Mouse (Mus musculus): ENCODE results near the gene Rab11fip3.
"Not testable (repeated sequence)": the region's sequence is repeated elsewhere in the genome, so short reads cannot be mapped to it uniquely, and the experiment has no call there.

Rab11fip3 gene

DNA sequence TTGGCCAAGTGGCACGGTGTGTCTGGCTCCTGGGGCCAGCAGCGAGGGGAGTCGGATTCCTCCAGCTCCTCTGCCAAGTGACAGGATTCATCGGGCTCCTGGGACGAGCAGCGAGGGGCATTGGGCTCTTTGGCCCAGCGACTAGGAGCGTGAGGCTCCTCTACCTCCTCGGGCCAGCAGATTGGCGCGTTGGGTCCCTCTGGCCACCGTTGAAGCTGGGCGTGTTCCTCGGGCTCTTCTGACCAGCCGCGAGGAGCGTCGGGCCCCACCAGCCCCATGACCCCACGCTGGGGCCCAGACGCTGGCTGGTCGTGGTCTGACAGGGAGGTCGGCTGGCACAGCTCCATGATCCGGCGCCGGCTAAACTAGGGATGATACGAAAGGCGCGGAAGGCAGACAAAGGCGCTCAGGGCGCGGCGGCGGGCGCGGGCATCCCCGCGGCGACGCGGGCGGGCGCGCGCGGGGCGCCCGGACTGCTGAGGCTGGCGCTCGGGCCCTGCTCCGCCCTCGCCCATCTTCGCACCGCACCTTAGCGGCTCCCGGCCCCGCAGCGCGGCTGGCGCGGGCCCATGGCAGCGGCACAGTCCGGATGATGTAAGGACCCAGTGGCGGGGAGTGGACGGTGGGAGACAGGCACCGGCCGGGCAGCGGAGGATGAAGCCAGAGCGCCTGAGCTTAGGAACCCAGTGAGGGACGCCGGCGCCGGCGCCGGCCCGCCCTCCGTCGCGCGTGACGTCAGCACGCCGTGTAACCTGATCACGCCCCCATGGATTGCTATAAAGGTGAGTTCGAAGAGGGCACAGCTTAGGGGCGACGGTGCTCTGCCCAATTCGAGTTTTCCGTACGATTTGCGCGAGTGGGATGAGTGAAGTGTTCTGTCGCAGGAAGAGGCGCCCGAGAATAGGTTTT, at the start of gene Rab11fip3:
TSS of gene Rab11fip3 (minus strand) at position 725 of the 909 bp plus-strand sequence.
- peak; percentile 69 for DNase-seq (ENCODE audit: low spot score)

DNA sequence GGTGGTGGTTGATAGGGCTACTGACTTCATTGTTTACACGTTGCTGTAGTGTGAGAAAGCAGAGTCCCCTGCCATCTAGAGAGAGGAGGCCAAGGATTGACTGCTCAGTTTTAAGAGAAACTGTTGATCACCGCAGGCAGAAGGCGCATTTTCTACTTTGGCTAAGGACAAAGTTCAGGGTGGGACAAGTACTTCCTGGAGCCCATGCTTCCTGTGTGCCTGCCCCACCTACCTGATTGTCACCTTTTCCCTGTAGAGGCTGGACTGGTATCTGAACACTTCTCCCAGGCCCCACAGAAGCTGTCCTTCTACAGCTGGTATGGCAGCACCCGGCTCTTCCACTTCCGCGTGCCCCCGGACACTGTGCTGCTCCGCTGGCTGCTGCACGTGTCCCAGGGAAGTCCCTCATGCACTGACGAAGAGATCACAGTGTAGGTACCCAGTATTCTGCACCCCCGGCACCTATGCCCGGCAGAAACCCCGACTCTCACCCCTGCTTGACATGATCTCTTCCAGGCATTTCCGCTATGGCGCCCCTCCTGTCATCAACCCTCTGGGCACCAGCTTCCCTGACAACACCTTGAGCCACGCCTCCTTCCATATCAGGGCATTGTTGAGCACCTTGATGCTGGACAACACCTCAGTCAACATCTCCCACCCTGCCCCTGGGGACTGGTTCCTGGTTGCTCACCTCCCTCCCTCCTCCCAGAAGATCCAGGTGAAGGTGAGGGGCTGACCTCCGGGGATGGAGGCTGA, 47.3 kb upstream of the Rab11fip3 start:
- DNase-seq (ENCODE audit: low spot score): no peak

DNA sequence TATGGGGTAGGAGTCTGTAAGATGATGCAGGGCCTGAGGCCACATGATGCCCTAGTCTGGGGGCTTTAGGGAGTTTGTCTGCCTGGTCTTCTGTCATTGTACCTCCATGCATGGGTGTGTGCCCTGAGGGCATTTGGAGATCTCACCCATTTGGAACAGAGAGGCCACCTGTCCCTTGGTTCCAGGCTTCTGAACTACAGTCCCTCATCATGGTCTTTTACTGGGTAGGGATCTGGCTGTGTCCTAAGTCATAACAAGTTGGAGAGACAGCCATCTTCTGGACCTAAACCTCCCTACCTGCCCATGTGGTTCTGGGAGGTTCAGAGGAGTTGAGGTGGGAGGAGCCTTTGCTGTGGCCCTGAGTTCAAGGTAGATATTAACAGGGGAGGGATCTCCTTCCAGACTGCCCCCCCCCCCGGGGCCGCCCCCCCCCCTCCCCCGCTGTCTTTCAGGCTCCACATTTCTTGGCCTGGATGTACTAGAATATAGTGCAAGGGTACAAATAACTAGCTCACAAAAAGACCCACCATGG, 46.7 kb upstream of the Rab11fip3 start:
- no peak for DNase-seq (ENCODE audit: low spot score)

DNA sequence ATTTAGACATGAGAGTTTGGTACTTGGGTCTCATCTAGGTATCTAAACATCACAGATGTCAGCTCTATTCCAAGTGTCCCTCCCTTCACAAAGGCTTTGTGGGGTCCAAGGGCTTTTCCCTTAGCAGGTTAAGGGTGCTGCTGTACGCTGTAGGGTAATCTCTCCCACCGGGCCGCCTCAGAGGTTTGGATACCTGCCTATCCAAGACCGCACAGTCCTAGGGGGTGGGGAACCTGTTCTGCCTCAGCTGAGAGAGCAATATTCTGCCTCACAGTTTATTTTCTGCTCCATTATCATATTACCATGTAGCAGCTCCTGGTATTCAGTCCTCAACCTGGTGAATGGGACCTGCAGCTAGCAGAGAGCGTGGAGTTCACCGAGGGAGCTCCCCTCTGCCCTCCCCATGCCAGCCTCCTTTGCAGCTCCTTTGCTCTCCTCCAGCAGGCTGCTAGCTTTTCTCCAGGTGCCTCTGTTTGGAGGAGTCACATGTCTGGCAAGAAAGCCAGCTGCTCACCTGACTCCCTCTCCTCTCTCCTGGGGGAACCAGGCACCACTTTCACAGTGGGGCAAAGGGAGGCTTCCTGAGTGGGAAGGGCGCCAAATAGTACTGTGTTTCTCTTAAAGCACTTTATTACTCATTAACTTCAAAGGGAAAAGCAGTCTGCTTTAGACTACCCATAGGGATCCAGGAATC, 46.0 kb upstream of the Rab11fip3 start:
- no peak for DNase-seq (ENCODE audit: low spot score)

DNA sequence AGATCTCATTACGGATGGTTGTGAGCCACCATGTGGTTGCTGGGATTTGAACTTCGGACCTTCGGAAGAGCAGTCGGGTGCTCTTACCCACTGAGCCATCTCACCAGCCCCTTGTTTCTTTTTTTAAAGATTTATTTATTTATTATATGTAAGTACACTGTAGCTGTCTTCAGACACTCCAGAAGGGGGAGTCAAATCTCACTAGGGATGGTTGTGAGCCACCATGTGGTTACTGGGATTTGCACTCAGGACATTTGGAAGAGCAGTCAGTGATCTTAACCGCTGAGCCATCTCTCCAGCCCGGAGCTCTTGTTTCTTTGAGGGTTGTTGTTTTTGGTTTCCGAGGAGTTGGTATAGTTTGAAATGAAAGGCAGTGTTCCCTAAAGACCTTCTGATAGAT, 45.1 kb upstream of the Rab11fip3 start:
- DNase-seq (ENCODE audit: low spot score): not testable (repeated sequence)

DNA sequence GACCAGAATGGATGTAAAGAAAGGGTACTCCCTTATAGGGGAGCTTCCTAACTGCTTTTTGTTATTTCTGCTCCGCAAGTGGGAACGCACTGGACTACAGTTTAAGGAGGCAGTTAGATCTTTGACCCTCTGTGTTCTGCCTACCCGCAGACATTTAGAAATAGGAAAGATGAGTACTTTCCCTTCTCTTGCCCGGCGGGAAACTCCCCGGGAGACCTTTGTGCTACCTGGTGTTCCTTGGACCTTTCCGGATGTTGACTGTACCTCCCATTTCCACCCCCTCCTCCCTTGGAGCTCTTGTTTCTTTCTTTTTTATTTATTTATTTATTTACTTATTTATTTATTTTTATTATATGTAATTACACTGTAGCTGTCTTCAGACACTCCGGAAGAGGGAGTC, 44.7 kb upstream of the Rab11fip3 start:
- DNase-seq (ENCODE audit: low spot score): no peak

DNA sequence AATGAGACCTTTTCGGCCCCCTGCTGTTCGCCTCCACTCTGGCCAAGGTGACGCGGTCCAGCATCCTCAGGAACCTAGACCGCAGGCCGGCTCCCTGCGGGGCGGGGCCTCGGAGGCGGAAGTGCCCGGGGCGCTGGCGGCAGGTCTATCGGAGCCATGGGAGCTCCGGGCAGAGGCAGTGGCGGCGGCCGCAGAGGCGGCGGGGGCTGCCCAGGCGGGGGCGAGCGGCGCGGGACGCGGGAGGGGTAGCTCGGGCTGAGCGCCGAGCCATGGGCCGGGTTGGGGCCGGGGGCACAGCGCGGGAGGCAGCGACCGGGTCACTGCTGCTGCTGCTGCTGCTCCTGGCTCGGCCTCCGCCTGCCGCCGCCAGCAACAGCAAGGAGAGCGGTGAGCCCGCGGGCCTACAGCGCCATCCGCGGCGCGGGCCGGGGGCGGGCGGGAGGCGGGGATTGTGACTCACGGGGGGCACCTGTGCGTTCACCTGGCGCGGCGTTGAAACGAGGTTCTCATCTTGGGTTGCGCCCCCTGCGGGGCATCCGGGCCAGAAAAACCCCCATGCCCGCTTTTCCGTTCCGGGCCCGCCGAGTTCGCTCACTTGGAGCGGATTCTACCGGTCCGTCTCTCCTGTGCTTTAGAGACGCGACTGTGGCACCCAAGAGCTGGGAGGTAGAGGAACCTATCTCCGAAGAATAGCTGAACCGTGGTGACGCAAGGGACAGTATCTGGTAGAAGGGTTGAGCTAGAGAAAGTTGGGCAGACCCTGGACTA, 44.0 kb upstream of the Rab11fip3 start, which contains the start of gene Tmem8:
TSS of gene Tmem8 (plus strand) at position 119 of the 768 bp plus-strand sequence.
- DNase-seq (ENCODE audit: low spot score): peak; percentile 72

DNA sequence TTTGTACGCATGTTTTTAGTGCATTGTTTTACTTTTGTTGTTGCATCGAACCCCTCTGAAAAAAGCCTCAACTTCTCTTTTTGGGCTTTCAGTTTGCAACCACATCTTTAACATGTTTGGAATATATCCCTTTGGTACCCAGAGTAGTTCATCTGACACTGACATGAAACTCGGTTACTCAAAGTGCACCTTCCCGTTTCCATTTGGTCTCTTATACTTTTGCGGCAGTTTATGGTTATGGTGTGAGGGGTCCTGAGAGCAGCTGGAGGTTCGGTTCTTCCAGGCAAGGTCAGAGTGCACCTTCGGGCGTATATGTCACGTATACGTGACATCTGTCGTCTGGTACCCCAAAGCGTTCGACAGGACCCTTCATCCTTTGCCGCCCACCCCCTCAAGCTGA, 43.4 kb upstream of the Rab11fip3 start:
- no peak for DNase-seq (ENCODE audit: low spot score)

DNA sequence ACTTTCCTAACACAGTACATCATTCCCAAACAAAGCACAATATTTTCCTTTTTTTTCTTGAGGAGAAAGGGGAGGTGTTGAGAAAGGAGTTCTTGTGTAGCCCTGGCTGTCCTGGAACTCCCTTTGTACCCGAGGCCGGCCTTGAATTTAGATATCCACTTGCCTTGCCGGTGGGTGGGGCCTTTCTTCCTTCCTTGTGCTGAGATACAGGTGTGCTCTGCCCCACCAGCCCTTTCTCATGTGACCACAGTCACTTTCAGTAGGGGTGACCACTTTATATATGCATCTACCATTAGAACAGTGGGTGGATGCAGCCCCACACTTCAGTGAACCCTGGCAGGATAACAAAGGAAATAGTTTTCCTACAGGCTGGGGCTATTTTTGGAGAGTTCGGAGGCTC, 42.4 kb upstream of the Rab11fip3 start:
- no peak for DNase-seq (ENCODE audit: low spot score)

DNA sequence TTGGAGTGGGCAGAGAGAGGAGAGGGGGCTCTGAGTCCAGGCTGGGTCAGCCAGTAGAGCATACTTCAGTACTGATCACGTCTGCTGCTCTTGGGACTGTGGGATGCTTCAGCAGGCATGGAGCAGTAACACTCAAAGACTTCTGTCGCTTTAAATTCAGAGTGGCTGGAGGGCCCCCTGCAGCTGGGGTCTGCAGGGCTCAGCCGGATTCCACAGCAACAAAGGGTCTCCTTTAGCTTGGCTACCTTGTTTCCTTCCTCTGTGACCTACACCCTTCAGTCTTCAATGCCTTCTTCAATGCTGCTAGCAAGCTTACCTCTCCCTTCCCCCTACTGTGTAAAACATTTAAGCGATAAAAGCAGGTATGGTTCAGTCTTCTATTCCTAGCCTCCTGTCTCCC, 41.7 kb upstream of the Rab11fip3 start:
- DNase-seq (ENCODE audit: low spot score): no peak

DNA sequence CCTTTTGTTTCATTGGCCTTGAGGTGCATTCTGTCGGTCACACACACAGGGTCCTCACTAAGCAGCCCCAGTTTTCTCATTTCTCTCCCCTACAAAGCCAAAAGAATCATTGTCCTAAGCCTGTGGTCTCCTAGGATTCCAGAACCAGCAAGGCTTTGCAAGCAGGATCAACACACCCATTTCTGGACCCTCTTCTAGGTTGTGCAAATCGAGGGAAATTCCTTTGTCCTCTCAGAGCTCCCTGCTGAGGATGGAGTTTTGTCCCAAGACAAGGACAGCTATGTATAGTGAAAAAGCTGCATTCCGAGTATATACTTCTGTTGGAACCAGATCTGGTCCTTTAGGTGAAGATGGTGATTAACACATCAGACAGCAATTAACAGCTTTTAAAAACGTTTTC, 40.8 kb upstream of the Rab11fip3 start:
- DNase-seq (ENCODE audit: low spot score): no peak

DNA sequence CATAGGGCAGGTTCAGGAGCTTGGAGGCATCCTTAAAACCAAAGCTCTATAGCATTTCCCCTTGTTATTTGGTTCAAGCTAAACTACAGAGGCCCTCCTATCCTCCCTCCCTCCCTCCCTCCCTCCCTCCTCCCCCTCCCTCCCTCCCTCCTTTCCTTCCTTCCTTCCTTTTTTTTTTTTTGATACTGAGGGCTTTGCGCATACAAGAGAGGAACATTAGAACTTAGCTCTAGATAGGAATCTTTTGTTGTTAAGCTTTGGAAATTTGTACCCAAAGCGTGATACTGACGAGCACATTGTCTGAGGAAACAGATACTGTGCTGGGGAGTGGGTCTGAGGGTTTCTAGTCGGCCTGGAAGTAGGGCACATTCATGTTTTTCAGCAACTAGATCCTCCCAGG, 36.3 kb upstream of the Rab11fip3 start:
- no peak for DNase-seq (ENCODE audit: low spot score)

DNA sequence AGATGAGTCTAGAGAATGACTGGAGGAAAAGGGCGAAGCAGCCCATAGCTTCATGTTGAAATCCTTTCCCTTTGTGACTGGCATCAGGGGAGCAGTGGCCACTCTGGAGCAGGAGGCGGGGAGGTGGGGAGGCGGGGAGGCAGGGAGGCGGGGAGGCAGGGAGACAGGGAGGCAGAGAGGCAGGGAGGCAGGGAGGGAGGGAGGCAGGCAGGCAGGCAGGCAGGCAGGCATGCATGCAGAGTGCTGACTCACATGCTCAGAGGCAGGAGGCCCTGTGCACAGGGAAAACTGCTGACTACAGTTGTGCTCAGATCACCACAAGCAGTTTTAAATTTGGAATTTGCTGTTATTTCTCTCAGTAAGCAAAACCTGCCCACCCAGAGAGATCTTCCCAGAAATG, 32.1 kb upstream of the Rab11fip3 start:
- DNase-seq (ENCODE audit: low spot score): no peak

DNA sequence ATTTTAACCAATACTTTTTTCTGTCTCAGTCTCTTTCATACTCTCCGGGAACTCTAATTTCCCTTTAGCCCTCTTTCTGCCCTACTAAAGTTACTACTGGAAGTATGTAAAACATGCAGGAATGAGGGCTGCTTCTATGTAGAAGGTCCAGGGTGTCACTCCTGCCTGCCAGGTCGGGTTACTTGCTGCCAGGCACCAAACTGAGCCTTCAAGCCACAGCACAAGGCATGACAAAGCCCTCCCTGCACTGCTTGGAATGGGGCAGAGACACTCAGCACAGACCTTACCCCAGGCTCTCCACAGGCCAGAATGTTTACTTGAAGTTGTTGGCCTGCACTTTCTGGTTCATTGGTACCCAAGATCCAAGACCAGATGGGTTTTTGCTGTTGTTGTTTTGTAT, 30.8 kb upstream of the Rab11fip3 start:
- DNase-seq (ENCODE audit: low spot score): no peak

DNA sequence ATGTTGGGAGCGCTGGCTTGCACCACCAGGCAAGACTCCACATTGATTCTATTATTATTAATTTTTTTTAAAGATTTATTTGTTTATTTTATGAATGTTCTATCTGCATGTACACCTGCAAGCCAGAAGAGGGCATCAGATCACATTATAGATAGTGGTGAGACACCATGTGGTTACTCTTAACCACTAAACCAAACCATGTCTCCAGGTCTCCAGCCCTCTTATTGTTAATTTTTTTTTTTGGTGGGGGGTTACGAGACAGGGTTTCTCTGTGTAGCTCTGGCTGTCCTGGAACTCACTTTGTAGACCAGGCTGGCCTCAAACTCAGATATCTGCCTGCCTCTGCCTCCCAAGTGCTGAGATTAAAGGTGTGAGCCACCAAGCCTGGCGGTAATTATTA, 30.0 kb upstream of the Rab11fip3 start:
- not testable (repeated sequence) for DNase-seq (ENCODE audit: low spot score)

DNA sequence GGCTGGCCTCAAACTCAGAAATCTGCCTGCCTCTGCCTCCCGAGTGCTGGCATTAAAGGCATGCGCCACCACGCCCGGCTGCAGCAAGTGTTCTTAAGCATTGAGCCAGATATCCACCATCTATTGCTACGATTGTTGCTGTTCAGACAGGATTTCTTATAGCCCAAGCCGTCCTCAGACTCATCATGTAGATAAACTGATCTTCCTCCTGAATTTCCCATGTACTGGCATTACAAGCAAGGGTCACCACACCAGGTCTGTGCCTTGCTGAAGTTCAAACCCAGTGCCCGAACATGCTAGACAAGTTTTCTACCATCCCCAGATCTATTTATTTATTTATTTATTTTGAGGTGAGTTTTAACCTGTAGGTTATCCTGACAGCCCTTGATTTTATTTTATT, 29.1 kb upstream of the Rab11fip3 start:
- DNase-seq (ENCODE audit: low spot score): no peak

DNA sequence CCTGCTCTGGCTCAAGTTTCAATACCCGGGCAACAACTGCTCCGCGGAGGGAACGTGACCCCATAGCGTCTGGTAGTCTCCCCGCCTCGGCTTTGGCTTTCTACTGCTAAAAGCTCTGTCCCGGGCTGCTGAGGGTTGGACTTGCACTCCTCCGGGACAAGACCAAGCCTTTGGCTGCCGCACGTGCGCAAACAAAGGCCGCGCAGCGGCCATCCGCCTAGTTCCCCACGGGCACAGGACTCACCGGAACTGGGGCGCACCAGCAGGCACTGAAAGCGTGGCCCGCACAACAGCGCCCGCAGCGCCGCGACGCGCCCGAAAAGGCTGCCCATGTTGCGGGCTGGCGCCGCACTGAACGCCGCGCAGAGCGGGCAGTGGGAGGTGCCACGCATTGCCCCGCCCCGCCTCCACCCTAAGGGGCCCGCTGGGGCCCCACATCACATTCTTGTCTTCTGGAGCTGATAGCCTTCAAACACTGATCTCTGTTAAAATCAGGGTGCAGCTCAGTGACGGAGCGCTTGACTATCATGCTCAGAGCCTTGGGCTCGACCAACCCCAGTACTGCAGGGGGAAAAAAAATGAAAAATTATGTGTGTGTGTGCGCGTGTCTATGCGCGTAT, 25.9 kb upstream of the Rab11fip3 start, which contains the start of gene Nme4:
TSS of gene Nme4 (minus strand) at position 482 of the 620 bp plus-strand sequence.
- DNase-seq (ENCODE audit: low spot score): peak; percentile 50

DNA sequence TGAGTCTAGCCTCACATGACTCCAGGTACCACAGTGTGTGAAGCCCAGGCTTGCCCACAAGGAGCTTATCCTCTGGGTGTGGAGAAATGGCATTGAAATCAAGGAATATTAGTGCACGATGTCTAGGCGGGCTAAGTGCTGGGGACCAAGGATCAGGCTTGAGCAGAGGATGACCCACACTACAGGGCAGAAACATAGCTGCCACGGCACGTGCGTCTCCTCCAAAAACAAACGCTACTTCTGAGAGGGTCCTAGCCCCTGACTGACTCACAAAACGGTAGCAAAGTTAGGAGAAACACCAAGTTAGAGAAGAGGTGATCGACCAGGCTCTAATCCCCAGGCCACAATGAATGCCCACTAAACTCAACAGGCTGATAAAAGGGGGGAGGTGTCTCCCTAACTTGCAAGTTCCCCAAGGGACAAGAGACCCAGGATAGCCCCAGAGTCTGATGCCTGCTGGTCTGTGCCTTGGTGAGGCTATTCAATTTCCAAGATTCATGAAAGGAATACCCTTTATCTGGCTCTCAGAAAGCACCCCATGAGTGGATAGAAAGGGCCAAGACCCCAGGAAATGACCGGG, 25.3 kb upstream of the Rab11fip3 start:
- no peak for DNase-seq (ENCODE audit: low spot score)

DNA sequence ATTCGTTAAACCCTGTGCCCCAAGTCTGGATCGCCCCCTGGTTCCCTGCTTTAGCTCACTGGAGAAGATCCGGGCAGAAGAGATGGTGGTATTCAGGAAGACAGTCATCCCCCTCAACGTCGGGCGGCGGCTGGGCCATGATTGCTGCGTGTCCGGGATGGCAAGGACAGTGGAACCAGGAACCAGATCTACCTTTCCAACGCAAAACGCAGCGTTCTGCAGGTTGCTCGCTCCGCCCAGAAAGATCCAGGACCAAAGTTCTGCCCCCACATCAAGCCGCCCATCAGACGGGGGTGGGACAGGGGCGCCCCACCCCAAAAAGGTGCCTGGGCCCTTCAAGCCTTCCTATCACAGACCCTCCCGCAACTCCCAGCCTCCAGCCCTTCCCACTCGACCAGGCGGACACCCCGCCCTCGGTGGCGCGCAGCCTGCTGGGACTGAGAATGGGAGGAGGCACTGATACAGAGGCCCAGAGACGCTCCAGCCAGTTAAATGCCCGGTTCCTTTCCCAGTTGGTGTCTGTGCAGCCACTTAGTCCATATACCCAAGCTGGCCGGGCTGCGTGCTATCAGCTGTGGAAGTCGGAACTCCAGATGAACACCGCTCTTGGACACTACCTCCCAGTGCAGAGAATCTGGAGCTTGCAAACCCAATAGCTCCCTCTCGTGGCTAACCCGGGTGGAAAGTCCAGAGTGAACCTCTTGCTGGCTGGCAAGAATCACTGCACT, 20.7 kb upstream of the Rab11fip3 start, which contains the start of gene Decr2:
TSS of gene Decr2 (minus strand) at position 433 of the 728 bp plus-strand sequence.
- peak; percentile 71 for DNase-seq (ENCODE audit: low spot score)

Data from spleen, adult 12 weeks (tissue).